In genomic region chr17:34655581-34655991, GRCm38 (mm10) we compare ENCODE assay signal across 9 mouse cellular contexts. TPM values are rescaled to one million over a fixed set of nuclear protein-coding genes. Genes with fewer than 3 reads are reported as not detected.
DNase-seq lines count a peak whose midpoint lies in the region; ATAC-seq lines count a peak whose summit lies in the region.
"Had no signal": no experiment of that assay in that cellular context is flagged by ENCODE, and none has a peak within 500 bp of the region (broad histone marks: within the 10 kb centered on the region; RNA-seq: fewer than 3 reads in every experiment).

No protein-coding gene starts in this region.

- H3K27ac ChIP-seq in limb, embryonic 11.5 days (replicated peaks; ENCODE audit: low read depth, low read length) = no peak overlapping the region
- H3K27ac ChIP-seq in limb, embryonic 10.5 days = no peak overlapping the region
- H3K27ac ChIP-seq in heart, embryonic 10.5 days = 0 out of 2 replicates have a peak overlapping the region, but pooled peaks have one; percentile 0
- H3K27ac ChIP-seq in lung, embryonic 16.5 days (ENCODE audit: low read length) = peak overlapping the region; percentile 47
- peak overlapping the region; percentile 83 for H3K27ac ChIP-seq in stomach, embryonic 15.5 days

- no peaks in the 10 kb centered on the region for H3K9me3 ChIP-seq in limb, embryonic 11.5 days (ENCODE audit: control insufficient read depth, low read length)
- no peaks in the 10 kb centered on the region for H3K9me3 ChIP-seq in limb, embryonic 10.5 days (replicated peaks)
- H3K9me3 ChIP-seq in heart, embryonic 10.5 days = no peaks in the 10 kb centered on the region; the same call in 1 of the 2 replicates
- no peaks in the 10 kb centered on the region for H3K9me3 ChIP-seq in lung, embryonic 16.5 days (ENCODE audit: control insufficient read depth, low read length)
- H3K9me3 ChIP-seq in stomach, embryonic 15.5 days = no peaks in the 10 kb centered on the region
- H3K9me3 ChIP-seq: G1E had no signal

- H3K27me3 ChIP-seq in limb, embryonic 11.5 days (ENCODE audit: control insufficient read depth, insufficient read depth, low read length) = peaks cover 12% of the 10 kb centered on the region
- peaks cover 22% of the 10 kb centered on the region for H3K27me3 ChIP-seq in limb, embryonic 10.5 days (ENCODE audit: low read depth, poor library complexity, severe bottlenecking)
- H3K27me3 ChIP-seq in heart, embryonic 10.5 days (ENCODE audit: insufficient read depth, poor library complexity, severe bottlenecking) = peaks cover 22% of the 10 kb centered on the region
- H3K27me3 ChIP-seq in lung, embryonic 16.5 days (ENCODE audit: control insufficient read depth, insufficient read depth, low read depth, low read length) = peaks cover 11% of the 10 kb centered on the region
- H3K27me3 ChIP-seq in stomach, embryonic 15.5 days (replicated peaks) = peaks cover 8% of the 10 kb centered on the region; the same call in 1 of the 2 replicates

- 0 out of 2 replicates have a peak overlapping the region, but pooled peaks have one; percentile 12 for H3K9ac ChIP-seq in limb, embryonic 11.5 days (ENCODE audit: low read length)
- H3K9ac ChIP-seq in lung, embryonic 16.5 days (ENCODE audit: low read length) = 0 out of 2 replicates have a peak overlapping the region, but pooled peaks have one; percentile 12
- no peak overlapping the region for H3K9ac ChIP-seq in stomach, embryonic 15.5 days

- no peak overlapping the region for H3K4me3 ChIP-seq in limb, embryonic 11.5 days (ENCODE audit: low read depth, low read length)
- no peak overlapping the region for H3K4me3 ChIP-seq in limb, embryonic 10.5 days
- H3K4me3 ChIP-seq in heart, embryonic 10.5 days = no peak overlapping the region
- no peak overlapping the region for H3K4me3 ChIP-seq in lung, embryonic 16.5 days (ENCODE audit: low read length)
- H3K4me3 ChIP-seq in stomach, embryonic 15.5 days (replicated peaks) = no peak overlapping the region

- no peak for DNase-seq in limb, embryonic 11.5 days (ENCODE audit: low spot score)
- no peak for DNase-seq in limb, embryonic 10.5 days (ENCODE audit: low spot score)
- DNase-seq in cerebellum, postnatal 14 days = peak; percentile 41 to 56
- no peak for DNase-seq in heart, embryonic 10.5 days (ENCODE audit: low spot score)
- peak; percentile 93 for DNase-seq in kidney, adult 9 months

- 89% methylated on average over 4 of the region's 4 CpGs for WGBS in limb, embryonic 11.5 days
- WGBS in limb, embryonic 10.5 days = 72% methylated on average over 4 of the region's 4 CpGs
- WGBS in heart, embryonic 10.5 days = 53% methylated on average over 4 of the region's 4 CpGs
- 27% methylated on average over 4 of the region's 4 CpGs for WGBS in lung, embryonic 16.5 days
- 26% methylated on average over 4 of the region's 4 CpGs for WGBS in stomach, embryonic 15.5 days

- 0 out of 2 replicates have a peak, but pooled peaks cover 2% of the 10 kb centered on the region for H3K4me1 ChIP-seq in limb, embryonic 11.5 days (ENCODE audit: control insufficient read depth, insufficient read depth, low read length)
- H3K4me1 ChIP-seq in limb, embryonic 10.5 days = peaks cover 29% of the 10 kb centered on the region
- peaks cover 41% of the 10 kb centered on the region for H3K4me1 ChIP-seq in heart, embryonic 10.5 days
- peaks cover 20% of the 10 kb centered on the region for H3K4me1 ChIP-seq in lung, embryonic 16.5 days (replicated peaks; ENCODE audit: control insufficient read depth, insufficient read depth, low read length)
- H3K4me1 ChIP-seq in stomach, embryonic 15.5 days = peaks cover 31% of the 10 kb centered on the region

- H3K36me3 ChIP-seq in limb, embryonic 11.5 days (ENCODE audit: control insufficient read depth, insufficient read depth, low read length) = peaks cover 11% of the 10 kb centered on the region
- H3K36me3 ChIP-seq in limb, embryonic 10.5 days = peaks cover 53% of the 10 kb centered on the region
- peaks cover 42% of the 10 kb centered on the region for H3K36me3 ChIP-seq in heart, embryonic 10.5 days
- peaks cover 10% of the 10 kb centered on the region for H3K36me3 ChIP-seq in lung, embryonic 16.5 days (ENCODE audit: control insufficient read depth, insufficient read depth, low read length)
- H3K36me3 ChIP-seq in stomach, embryonic 15.5 days = peaks cover 16% of the 10 kb centered on the region

- no peak overlapping the region for H3K4me2 ChIP-seq in limb, embryonic 11.5 days (ENCODE audit: low read depth, severe bottlenecking)
- H3K4me2 ChIP-seq in lung, embryonic 16.5 days (ENCODE audit: low read depth, low read length) = no peak overlapping the region
- no peak overlapping the region for H3K4me2 ChIP-seq in stomach, embryonic 15.5 days

- no peak for ATAC-seq in limb, embryonic 11.5 days (ENCODE audit: insufficient number of reproducible peaks, low FRiP score, low TSS enrichment, low read depth)
- ATAC-seq in lung, embryonic 16.5 days (ENCODE audit: low read depth) = peak; percentile 90
- peak; percentile 74 for ATAC-seq in stomach, embryonic 15.5 days (ENCODE audit: insufficient read depth, low FRiP score, low read depth)
- ATAC-seq in monocyte, adult 5-6 weeks (replicated peaks; ENCODE audit: insufficient number of reproducible peaks, low FRiP score, low TSS enrichment, poor library complexity, severe bottlenecking) = no peak

RNA-seq across cellular contexts. Expression of gene Atf6b, which starts 8.6 kb away (rescaled TPM):
- 63.4 and 71.4 TPM in 2 replicates for polyA plus RNA-seq in limb, embryonic 11.5 days (2014; fragmentation: Nextera tagmentation; extraction: Ambion mirVana)
- 101 TPM in 2 replicates for polyA plus RNA-seq in limb, embryonic 10.5 days (2016; fragmentation: Nextera tagmentation; extraction: Ambion mirVana)
- 74.0 and 76.8 TPM in 2 replicates for polyA plus RNA-seq in heart, embryonic 10.5 days (2016; fragmentation: Nextera tagmentation; extraction: Ambion mirVana)
- 77.5 and 80.0 TPM in 2 replicates for polyA plus RNA-seq in lung, embryonic 16.5 days (2015; fragmentation: Nextera tagmentation; extraction: Ambion mirVana)
- polyA plus RNA-seq in stomach, embryonic 15.5 days (2015; fragmentation: Nextera tagmentation; extraction: Ambion mirVana) = 72.0 and 76.7 TPM in 2 replicates
- 17.4 to 26.0 TPM (median 23.4 TPM) in 3 replicates for total RNA-seq in monocyte, adult 5-6 weeks (2017)

RNA-seq across cellular contexts. Expression of gene Fkbpl, which starts 11.0 kb away (rescaled TPM):
- polyA plus RNA-seq in limb, embryonic 11.5 days (2014; fragmentation: Nextera tagmentation; extraction: Ambion mirVana) = 13.1 and 19.3 TPM in 2 replicates
- 17.9 and 18.9 TPM in 2 replicates for polyA plus RNA-seq in limb, embryonic 10.5 days (2016; fragmentation: Nextera tagmentation; extraction: Ambion mirVana)
- polyA plus RNA-seq in heart, embryonic 10.5 days (2016; fragmentation: Nextera tagmentation; extraction: Ambion mirVana) = 12.6 TPM in 2 replicates
- polyA plus RNA-seq in lung, embryonic 16.5 days (2015; fragmentation: Nextera tagmentation; extraction: Ambion mirVana) = 15.2 and 17.5 TPM in 2 replicates
- 14.0 and 14.5 TPM in 2 replicates for polyA plus RNA-seq in stomach, embryonic 15.5 days (2015; fragmentation: Nextera tagmentation; extraction: Ambion mirVana)
- total RNA-seq in monocyte, adult 5-6 weeks (2017) = 5.6 to 15.1 TPM (median 6.4 TPM) in 3 replicates

RNA-seq across cellular contexts. Expression of gene Tnxb, which starts 14.7 kb away (rescaled TPM):
- polyA plus RNA-seq in limb, embryonic 11.5 days (2014; fragmentation: Nextera tagmentation; extraction: Ambion mirVana) = not detected in 2 replicates
- not detected in 2 replicates for polyA plus RNA-seq in limb, embryonic 10.5 days (2016; fragmentation: Nextera tagmentation; extraction: Ambion mirVana)
- polyA plus RNA-seq in heart, embryonic 10.5 days (2016; fragmentation: Nextera tagmentation; extraction: Ambion mirVana) = 0.04 and 0.07 TPM in 2 replicates
- 0.62 and 1.1 TPM in 2 replicates for polyA plus RNA-seq in lung, embryonic 16.5 days (2015; fragmentation: Nextera tagmentation; extraction: Ambion mirVana)
- 0.97 and 1.4 TPM in 2 replicates for polyA plus RNA-seq in stomach, embryonic 15.5 days (2015; fragmentation: Nextera tagmentation; extraction: Ambion mirVana)
- total RNA-seq in monocyte, adult 5-6 weeks (2017) = not detected in 3 replicates
- polyA plus RNA-seq: G1E had no signal

RNA-seq across cellular contexts. Expression of gene Prrt1, which starts 26.3 kb away (rescaled TPM):
- polyA plus RNA-seq in limb, embryonic 11.5 days (2014; fragmentation: Nextera tagmentation; extraction: Ambion mirVana) = 0.17 and 0.20 TPM in 2 replicates
- 0.08 TPM in 1 of 2 replicates, not detected in the other for polyA plus RNA-seq in limb, embryonic 10.5 days (2016; fragmentation: Nextera tagmentation; extraction: Ambion mirVana)
- 0.11 TPM in 1 of 2 replicates, not detected in the other for polyA plus RNA-seq in heart, embryonic 10.5 days (2016; fragmentation: Nextera tagmentation; extraction: Ambion mirVana)
- 0.13 and 0.53 TPM in 2 replicates for polyA plus RNA-seq in lung, embryonic 16.5 days (2015; fragmentation: Nextera tagmentation; extraction: Ambion mirVana)
- 0.35 and 0.63 TPM in 2 replicates for polyA plus RNA-seq in stomach, embryonic 15.5 days (2015; fragmentation: Nextera tagmentation; extraction: Ambion mirVana)
- total RNA-seq in monocyte, adult 5-6 weeks (2017) = 0.29 to 1.9 TPM (median 0.75 TPM) in 3 replicates
- total RNA-seq: G1E had no signal
- polyA plus RNA-seq: G1E had no signal

RNA-seq across cellular contexts. Expression of gene Ppt2, which starts 27.3 kb away (rescaled TPM):
- 24.8 and 26.1 TPM in 2 replicates for polyA plus RNA-seq in limb, embryonic 11.5 days (2014; fragmentation: Nextera tagmentation; extraction: Ambion mirVana)
- 21.0 and 21.6 TPM in 2 replicates for polyA plus RNA-seq in limb, embryonic 10.5 days (2016; fragmentation: Nextera tagmentation; extraction: Ambion mirVana)
- polyA plus RNA-seq in heart, embryonic 10.5 days (2016; fragmentation: Nextera tagmentation; extraction: Ambion mirVana) = 24.3 and 27.5 TPM in 2 replicates
- polyA plus RNA-seq in lung, embryonic 16.5 days (2015; fragmentation: Nextera tagmentation; extraction: Ambion mirVana) = 21.0 and 23.9 TPM in 2 replicates
- 23.7 and 26.2 TPM in 2 replicates for polyA plus RNA-seq in stomach, embryonic 15.5 days (2015; fragmentation: Nextera tagmentation; extraction: Ambion mirVana)
- total RNA-seq in monocyte, adult 5-6 weeks (2017) = 30.4 to 67.0 TPM (median 38.4 TPM) in 3 replicates

Comparison
In these comparisons a context has a peak if more than half of its experiments do, and no peak if none do; other contexts are left out.
1. ATAC-seq: peak in lung, embryonic 16.5 days (single experiment) and stomach, embryonic 15.5 days (single experiment); none in limb, embryonic 11.5 days (single experiment) and monocyte, adult 5-6 weeks (single experiment).
2. DNase-seq: peak in cerebellum, postnatal 14 days (2 of 2) and kidney, adult 9 months (single experiment); none in limb, embryonic 11.5 days (single experiment), limb, embryonic 10.5 days (single experiment) and heart, embryonic 10.5 days (single experiment).
3. H3K27ac ChIP-seq: peak in heart, embryonic 10.5 days (single experiment), lung, embryonic 16.5 days (single experiment) and stomach, embryonic 15.5 days (single experiment); none in limb, embryonic 11.5 days (single experiment) and limb, embryonic 10.5 days (single experiment).